Mouse (Mus musculus) ES-E14 (cell line): ENCODE measurements around the gene Taok3. TPM values are rescaled to one million over a fixed set of nuclear protein-coding genes. Genes with fewer than 3 reads are reported as not detected.

ENCODE experiments used
- DNase-seq: peaks from one replicate; pipeline ENCODE4 v3.0.0-alpha.2; 2013; ENCODE audit warnings: low read depth, low spot score
- H3K27ac ChIP-seq: 2 replicates; pipeline ENCODE4 v1.5.1; 2012; ENCODE audit warnings: low read depth, mild to moderate bottlenecking, low read length, moderate library complexity, mixed read lengths; ENCODE audit not compliant: poor library complexity, insufficient read depth, severe bottlenecking
- H3K36me3 ChIP-seq: 2 replicates; pipeline ENCODE4 v1.6.1; 2012; ENCODE audit warnings: mild to moderate bottlenecking, low read length, moderate library complexity, mixed read lengths; ENCODE audit not compliant: control insufficient read depth, poor library complexity, insufficient read depth, severe bottlenecking
- H3K4me1 ChIP-seq, 2 experiments: fragments of 150-350 bp in 1 of 2; sonication (generic) in 1 of 2; 2 replicates each; pipeline ENCODE4 v1.6.1; 2012; ENCODE audit warnings: low read length in 2 of 2, mild to moderate bottlenecking in 1 of 2, mixed read lengths in 1 of 2; ENCODE audit not compliant: control insufficient read depth in 2 of 2, insufficient read depth in 2 of 2, poor library complexity in 1 of 2
- H3K4me3 ChIP-seq, 2 experiments: fragments of 150-350 bp in 1 of 2; sonication (generic) in 1 of 2; 2 replicates each; pipeline ENCODE4 v1.5.1; 2012; ENCODE audit warnings: low read length in 2 of 2, low read depth in 1 of 2, mild to moderate bottlenecking in 1 of 2, mixed read lengths in 1 of 2; ENCODE audit not compliant: insufficient read depth in 1 of 2, poor library complexity in 1 of 2, severe bottlenecking in 1 of 2
- H3K9ac ChIP-seq: 2 replicates; pipeline ENCODE4 v1.6.1; 2012; ENCODE audit warnings: low read depth, mild to moderate bottlenecking, low read length, mixed read lengths; ENCODE audit not compliant: poor library complexity, insufficient read depth, severe bottlenecking
- H3K9me3 ChIP-seq: fragments of 150-350 bp; sonication (generic); 2 replicates; pipeline ENCODE4 v1.6.1; 2012; ENCODE audit warnings: low read depth, mild to moderate bottlenecking, low read length; ENCODE audit not compliant: control insufficient read depth, insufficient read depth
- CHD2 ChIP-seq: IDR thresholded peaks from 2 replicates; pipeline ENCODE4 v1.6.1; 2014; ENCODE audit warnings: mild to moderate bottlenecking, low read depth, low read length, inconsistent platforms
- HCFC1 ChIP-seq: IDR thresholded peaks from 2 replicates; pipeline ENCODE4 v1.6.1; 2012; ENCODE audit warnings: low read length, inconsistent platforms, borderline replicate concordance; ENCODE audit not compliant: insufficient read depth
- MAFK ChIP-seq: IDR thresholded peaks from 2 replicates; pipeline ENCODE4 v1.6.1; 2014; ENCODE audit warnings: mild to moderate bottlenecking, low read depth, low read length, inconsistent platforms; ENCODE audit not compliant: insufficient read depth
- ZC3H11A ChIP-seq: IDR thresholded peaks from 2 replicates; pipeline ENCODE4 v1.6.1; 2012; ENCODE audit warnings: low read depth, mild to moderate bottlenecking, inconsistent platforms, low read length, borderline replicate concordance
- ZNF384 ChIP-seq: IDR thresholded peaks from 2 replicates; pipeline ENCODE4 v1.6.1; 2012; ENCODE audit warnings: low read depth, low read length, inconsistent platforms
- in situ Hi-C, 2 experiments: fragments of 600-800 bp; cut with MboI; formaldehyde crosslinking; loops; one replicate each; pipeline ENCODE4 v1.15.1; 2025; ENCODE audit warnings: low sequenced_read_pairs in 2 of 2, inconsistent platforms in 1 of 2; ENCODE audit not compliant: unreplicated experiment in 2 of 2
- total RNA-seq: library from RNA; depleted of rRNA; stranded (reverse); fragments of 300-350 nt; gene quantifications from 2 replicates; pipeline ENCODE4 v1.2.3, GENCODE M21; 2012

Gene Taok3
- total RNA-seq, 1 experiment: 6.9 TPM

- Histone ChIP-seq H3K4me3 (no peak overlapping the region), H3K36me3 (peaks cover under 1% of the 10 kb centered on the region; the same call in 1 of the 2 replicates), H3K27ac (no peak overlapping the region), H3K9ac (no peak overlapping the region), H3K4me1 (peaks cover 0 to 9% of the 10 kb centered on the region in 2 experiments; a peak in 3 of 4 replicates), H3K9me3 (no peaks in the 10 kb centered on the region)
- DNase-seq: no peak
- TF ChIP-seq CHD2 (no peak), ZC3H11A (no peak), ZNF384 (no peak), MAFK (no peak), HCFC1 (no peak)
- in situ Hi-C loops: no loop called here
Measured at GRCm38 (mm10) chr5:117117716-117118115, 2.2 kb upstream of the Taok3 start.

GRCm38 (mm10) chr5:117118220-117118619 lies 1.7 kb upstream of the Taok3 start:
- in situ Hi-C loops: no loop called here
- no peak overlapping the region for H3K4me3 ChIP-seq
- no peak overlapping the region for H3K27ac ChIP-seq
- peaks cover 0 to 10% of the 10 kb centered on the region in 2 experiments; a peak in 3 of 4 replicates for H3K4me1 ChIP-seq
- H3K9me3 ChIP-seq: no peaks in the 10 kb centered on the region
- TF ChIP-seq HCFC1 (no peak), MAFK (no peak), ZNF384 (no peak), CHD2 (no peak), ZC3H11A (no peak)
- DNase-seq: no peak
- no peak overlapping the region for H3K9ac ChIP-seq
- H3K36me3 ChIP-seq: no peaks in the 10 kb centered on the region

- H3K36me3 ChIP-seq: no peaks in the 10 kb centered on the region
- peaks cover 0 to 15% of the 10 kb centered on the region in 2 experiments; a peak in 3 of 4 replicates for H3K4me1 ChIP-seq
- no peak overlapping the region for H3K27ac ChIP-seq
- no peak overlapping the region for H3K9ac ChIP-seq
- in situ Hi-C loops: no loop called here
- no peak for DNase-seq
- H3K9me3 ChIP-seq: no peaks in the 10 kb centered on the region
- no peak for TF ChIP-seq MAFK
- H3K4me3 ChIP-seq: peak overlapping the region in 1 of 2 experiments; percentile 99; a peak in 2 of 4 replicates
Measured at GRCm38 (mm10) chr5:117118850-117119249, 1.1 kb upstream of the Taok3 start.

- in situ Hi-C loops: no loop called here
- H3K36me3 ChIP-seq: no peaks in the 10 kb centered on the region
- peaks cover 0 to 21% of the 10 kb centered on the region in 2 experiments; a peak in 3 of 4 replicates for H3K4me1 ChIP-seq
- TF ChIP-seq ZC3H11A (no peak), CHD2 (no peak), ZNF384 (no peak), MAFK (no peak), HCFC1 (no peak)
- H3K27ac ChIP-seq: peak overlapping the region; percentile 1; the same call in 1 of the 2 replicates
- peak overlapping the region; percentile 63 for H3K9ac ChIP-seq
- H3K4me3 ChIP-seq: peak overlapping the region; percentile 87 to 93
- DNase-seq: no peak
- H3K9me3 ChIP-seq: no peaks in the 10 kb centered on the region
Measured at GRCm38 (mm10) chr5:117120489-117121466, 849 bp downstream of the Taok3 start.
